Mouse (Mus musculus) adrenal gland, postnatal 25 days (tissue): Measurements from ENCODE around the gene Lmln. TPM values are rescaled to one million over a fixed set of nuclear protein-coding genes. Genes with fewer than 3 reads are reported as not detected.

ENCODE experiments used
- microRNA-seq, 2 experiments: library from miRNA; unstranded; fragments of <30 nt; microRNA quantifications; one replicate each; pipeline ENCODE4 v1.2.0; 2021
- total RNA-seq: library from RNA; stranded (reverse); gene quantifications from 2 replicates; pipeline ENCODE4 v1.2.3, GENCODE M21; 2021

The Lmln gene
- total RNA-seq, 1 experiment from 2014 or later, result 15.5 TPM

Small RNA genes lying within 50 kb of the gene (microRNA-seq; reads per million reads assigned to microRNA genes)
- gene Gm22231, result 0 reads per million in 2 experiments
- 5.1 to 11.7 reads per million in 2 experiments for gene Mir1947

Other genes starting within 250 kb of the Lmln start
- 101 and 103 TPM in 2 replicates for gene Fyttd1, start 185.0 kb upstream of the Lmln start, total RNA-seq
- 32.6 and 36.4 TPM in 2 replicates for gene Rubcn, start 184.8 kb upstream of the Lmln start, total RNA-seq
- 40.7 and 42.7 TPM in 2 replicates for gene Lrch3, start 148.4 kb upstream of the Lmln start, total RNA-seq
- gene Iqcg, start 6.3 kb upstream of the Lmln start, total RNA-seq, result 0.48 and 1.6 TPM in 2 replicates
- 492 and 649 TPM in 2 replicates for gene Rpl35a, start 6.1 kb upstream of the Lmln start, total RNA-seq
- 40.1 and 42.8 TPM in 2 replicates for gene Osbpl11, start 122.5 kb downstream of the Lmln start, total RNA-seq
- gene Snx4, start 188.9 kb downstream of the Lmln start, total RNA-seq, result 41.3 and 53.2 TPM in 2 replicates